Comparison of ENCODE assay signal across 8 mouse cellular contexts in genomic region chr19:40872955-40873665, GRCm38 (mm10). TPM values are rescaled to one million over a fixed set of nuclear protein-coding genes. Genes with fewer than 3 reads are reported as not detected.
DNase-seq lines count a peak whose midpoint lies in the region; ATAC-seq and TF ChIP-seq lines count a peak whose summit lies in the region.

No protein-coding gene starts in this region.

- peak overlapping the region; percentile 81 for H3K4me2 ChIP-seq in heart, embryonic 13.5 days
- peak overlapping the region; percentile 73 for H3K4me2 ChIP-seq in kidney, embryonic 16.5 days (replicated peaks; ENCODE audit: low read depth, low read length)
- H3K4me2 ChIP-seq in limb, embryonic 15.5 days: peak overlapping the region; percentile 76
- H3K4me2 ChIP-seq in midbrain, postnatal 0 days (ENCODE audit: low read depth, low read length, poor library complexity, severe bottlenecking): peak overlapping the region; percentile 53

- WGBS in heart, embryonic 13.5 days: 3% methylated on average over 51 of the region's 51 CpGs
- 2% methylated on average over 51 of the region's 51 CpGs for WGBS in kidney, embryonic 16.5 days
- WGBS in limb, embryonic 15.5 days: 3% methylated on average over 51 of the region's 51 CpGs
- 1% methylated on average over 50 of the region's 51 CpGs for WGBS in midbrain, postnatal 0 days

- peak overlapping the region; percentile 75 for H3K9ac ChIP-seq in heart, embryonic 13.5 days
- H3K9ac ChIP-seq in kidney, embryonic 16.5 days (replicated peaks; ENCODE audit: low read length): peak overlapping the region; percentile 63
- 0 out of 2 replicates have a peak overlapping the region, but pooled peaks have one; percentile 26 for H3K9ac ChIP-seq in limb, embryonic 15.5 days
- H3K9ac ChIP-seq in midbrain, postnatal 0 days (replicated peaks; ENCODE audit: low read length, poor library complexity, severe bottlenecking): peak overlapping the region; percentile 51

- peak; percentile 79 for TF ChIP-seq CTCF in midbrain, postnatal 0 days (IDR thresholded peaks at IDR 0.05)

- H3K9me3 ChIP-seq in heart, embryonic 13.5 days: no peaks in the 10 kb centered on the region
- H3K9me3 ChIP-seq in kidney, embryonic 16.5 days (ENCODE audit: low read length): peaks cover 3% of the 10 kb centered on the region; the same call in 1 of the 2 replicates
- no peaks in the 10 kb centered on the region for H3K9me3 ChIP-seq in limb, embryonic 15.5 days
- no peaks in the 10 kb centered on the region for H3K9me3 ChIP-seq in midbrain, postnatal 0 days (ENCODE audit: low read length)

- no peaks in the 10 kb centered on the region for H3K36me3 ChIP-seq in heart, embryonic 13.5 days
- H3K36me3 ChIP-seq in kidney, embryonic 16.5 days (ENCODE audit: insufficient read depth, low read length): no peaks in the 10 kb centered on the region
- H3K36me3 ChIP-seq in limb, embryonic 15.5 days: no peaks in the 10 kb centered on the region
- H3K36me3 ChIP-seq in midbrain, postnatal 0 days (ENCODE audit: insufficient read depth, low read length): no peaks in the 10 kb centered on the region

- H3K27ac ChIP-seq in heart, embryonic 13.5 days (replicated peaks): peak overlapping the region; percentile 67
- peak overlapping the region; percentile 62 for H3K27ac ChIP-seq in kidney, embryonic 16.5 days (ENCODE audit: low read length)
- peak overlapping the region; percentile 82 for H3K27ac ChIP-seq in limb, embryonic 15.5 days
- peak overlapping the region; percentile 86 for H3K27ac ChIP-seq in midbrain, postnatal 0 days (ENCODE audit: low read depth, low read length)

- peak; percentile 63; the same call in 1 of the 2 replicates for ATAC-seq in heart, embryonic 13.5 days (ENCODE audit: extremely low read depth, insufficient number of reproducible peaks, low FRiP score, low TSS enrichment)
- peak; percentile 95 for ATAC-seq in kidney, embryonic 16.5 days (ENCODE audit: low FRiP score, low TSS enrichment)
- peak; percentile 95 for ATAC-seq in limb, embryonic 15.5 days (ENCODE audit: insufficient number of reproducible peaks, low FRiP score, low TSS enrichment, low read depth)
- ATAC-seq in midbrain, postnatal 0 days (ENCODE audit: low FRiP score): peak; percentile 98

- peaks cover 6% of the 10 kb centered on the region; the same call in 1 of the 2 replicates for H3K4me1 ChIP-seq in heart, embryonic 13.5 days
- H3K4me1 ChIP-seq in kidney, embryonic 16.5 days (ENCODE audit: insufficient read depth, low read length): no peaks in the 10 kb centered on the region
- H3K4me1 ChIP-seq in limb, embryonic 15.5 days: peaks cover 4% of the 10 kb centered on the region; the same call in 1 of the 2 replicates
- H3K4me1 ChIP-seq in midbrain, postnatal 0 days (ENCODE audit: insufficient read depth, low read length): no peaks in the 10 kb centered on the region

- DNase-seq in B cell, adult 2 months: peak; percentile 91 to 92
- DNase-seq in c-Kit-positive CD71-negative TER-119-negative erythroid progenitor cells, embryonic 14.5 days (ENCODE audit: low read depth): peak; percentile 87
- DNase-seq in fibroblast of lung, adult 2 months (ENCODE audit: low read depth): peak; percentile 54
- DNase-seq in midbrain, postnatal 0 days (ENCODE audit: low spot score): peak; percentile 99
- peak; percentile 71 to 92 for DNase-seq in spleen, postnatal 10 days (ENCODE audit: low spot score in 2 of 2)

- H3K27me3 ChIP-seq in heart, embryonic 13.5 days (replicated peaks): peaks cover 67% of the 10 kb centered on the region
- H3K27me3 ChIP-seq in kidney, embryonic 16.5 days (ENCODE audit: insufficient read depth, low read length): peaks cover 39% of the 10 kb centered on the region
- peaks cover 43% of the 10 kb centered on the region for H3K27me3 ChIP-seq in limb, embryonic 15.5 days
- peaks cover 50% of the 10 kb centered on the region for H3K27me3 ChIP-seq in midbrain, postnatal 0 days (ENCODE audit: insufficient read depth, low read length)

- peak overlapping the region; percentile 62 for H3K4me3 ChIP-seq in heart, embryonic 13.5 days
- peak overlapping the region; percentile 51 for H3K4me3 ChIP-seq in kidney, embryonic 16.5 days (ENCODE audit: low read length)
- H3K4me3 ChIP-seq in limb, embryonic 15.5 days: peak overlapping the region; percentile 56
- H3K4me3 ChIP-seq in midbrain, postnatal 0 days (ENCODE audit: low read depth, low read length): peak overlapping the region; percentile 39

RNA-seq across cellular contexts. Expression of gene Zfp518a, which starts 21.4 kb away (rescaled TPM):
- 6.1 and 6.3 TPM in 2 replicates for polyA plus RNA-seq in heart, embryonic 13.5 days (2015; fragmentation: Nextera tagmentation; extraction: Ambion mirVana)
- 11.6 and 12.7 TPM in 2 replicates for polyA plus RNA-seq in kidney, embryonic 16.5 days (2015; fragmentation: Nextera tagmentation; extraction: Ambion mirVana)
- polyA plus RNA-seq in limb, embryonic 15.5 days (2015; fragmentation: Nextera tagmentation; extraction: Ambion mirVana): 8.4 and 9.5 TPM in 2 replicates
- total RNA-seq in midbrain, postnatal 0 days (2014; rRNA removed): 11.2 and 15.0 TPM in 2 replicates
- polyA plus RNA-seq in midbrain, postnatal 0 days (2015; fragmentation: Nextera tagmentation; extraction: Ambion mirVana): 2.4 TPM in 2 replicates

RNA-seq across cellular contexts. Expression of gene Ccnj, which starts 42.0 kb away (rescaled TPM):
- polyA plus RNA-seq in heart, embryonic 13.5 days (2015; fragmentation: Nextera tagmentation; extraction: Ambion mirVana): 7.9 and 10.0 TPM in 2 replicates
- polyA plus RNA-seq in kidney, embryonic 16.5 days (2015; fragmentation: Nextera tagmentation; extraction: Ambion mirVana): 14.3 and 14.4 TPM in 2 replicates
- polyA plus RNA-seq in limb, embryonic 15.5 days (2015; fragmentation: Nextera tagmentation; extraction: Ambion mirVana): 7.9 and 10.6 TPM in 2 replicates
- 12.5 and 16.6 TPM in 2 replicates for total RNA-seq in midbrain, postnatal 0 days (2014; rRNA removed)
- polyA plus RNA-seq in midbrain, postnatal 0 days (2015; fragmentation: Nextera tagmentation; extraction: Ambion mirVana): 8.6 and 9.7 TPM in 2 replicates

Comparison
In these comparisons a context has a peak if more than half of its experiments do, and no peak if none do; other contexts are left out.
1. Peak in every context shown above with its lines: DNase-seq, ATAC-seq, H3K4me3 ChIP-seq and H3K27ac ChIP-seq.